Mouse (Mus musculus) ZHBTc4 (cell line): Measurements from ENCODE around the gene Sertad2.

ENCODE experiments used
- DNase-seq: peaks from one replicate; pipeline ENCODE4 v3.0.0-alpha.2; 2011; ENCODE audit warnings: low read depth, low spot score

Sertad2 gene

DNA sequence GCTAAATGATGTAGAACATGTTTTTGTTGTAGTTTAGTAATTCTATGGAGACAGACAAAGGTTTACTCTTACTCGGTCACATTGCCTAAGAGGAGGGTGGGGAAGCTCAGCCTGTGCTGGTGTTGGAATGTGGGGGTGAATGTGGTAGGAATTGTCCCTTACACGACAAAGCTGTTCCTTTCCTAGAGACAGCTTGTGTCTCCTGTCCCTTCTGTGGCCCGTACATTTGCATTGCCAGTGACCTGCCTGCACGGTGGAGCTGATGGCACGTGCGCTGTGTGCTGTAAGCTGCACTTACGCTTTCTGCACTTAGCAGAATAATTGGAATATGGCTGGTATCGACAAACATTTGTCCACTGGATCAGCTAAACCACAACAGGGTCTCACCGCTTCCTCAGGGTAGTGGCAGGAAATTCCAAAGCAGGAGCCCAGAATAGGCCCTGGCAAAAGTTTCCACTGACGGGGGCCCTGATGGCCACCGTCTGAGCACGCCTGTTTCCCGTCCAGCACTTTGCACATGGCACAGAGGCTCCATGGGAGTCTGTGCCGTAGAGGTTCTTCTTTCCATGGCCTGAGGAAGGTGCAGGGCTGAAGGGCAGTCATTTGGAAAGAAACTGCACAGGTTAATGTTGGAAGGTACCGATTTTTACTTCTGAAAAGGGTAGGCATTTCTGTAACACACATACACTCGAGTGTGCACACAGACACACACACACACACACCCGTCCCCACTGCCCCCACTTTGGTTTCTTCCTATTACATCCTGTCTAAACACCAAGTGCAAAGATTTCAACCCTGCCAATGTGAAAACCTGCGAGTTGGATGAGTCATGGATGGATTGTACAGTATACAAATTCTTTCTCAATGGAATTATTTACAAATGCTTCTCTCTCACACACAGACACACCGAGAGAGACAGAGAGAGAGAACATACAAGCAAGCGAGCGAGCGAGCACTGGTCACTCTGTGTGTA lies 51.5 kb downstream of the Sertad2 start:
- no peak for DNase-seq

DNA sequence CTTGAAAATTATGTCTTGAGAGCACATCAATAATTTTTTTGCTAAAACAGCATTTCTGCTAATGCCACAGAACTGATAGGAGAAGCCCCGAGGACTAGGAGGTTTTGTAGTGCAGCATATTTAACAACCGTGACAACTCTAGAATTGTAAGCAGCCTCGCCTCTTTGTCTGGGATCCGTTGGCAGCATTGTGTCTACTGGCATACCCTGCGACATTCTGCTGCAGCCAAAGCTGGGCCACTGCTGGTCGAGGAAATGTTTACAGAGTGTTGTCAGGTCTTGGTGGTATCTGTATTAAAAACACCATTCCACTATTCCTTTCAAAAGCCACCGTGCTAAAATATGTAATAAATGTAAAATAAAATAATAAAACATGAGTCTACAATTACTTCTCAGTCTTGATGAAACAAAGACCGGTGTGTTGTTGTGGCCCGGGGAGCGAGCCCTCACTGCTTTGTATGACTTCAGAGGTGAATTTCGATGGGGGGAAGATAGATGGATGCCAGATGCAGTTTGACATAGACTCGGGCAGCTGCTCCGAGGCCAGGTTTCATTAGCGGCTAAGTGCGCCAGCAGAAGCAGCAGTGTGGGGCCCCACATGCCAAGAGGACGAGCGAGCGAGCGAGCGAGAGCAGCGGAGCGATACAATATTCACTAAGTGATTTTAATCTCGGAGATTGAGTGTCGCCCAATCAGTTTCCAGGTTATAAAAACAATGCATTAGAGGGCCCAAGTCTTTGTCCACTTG lies 60.2 kb downstream of the Sertad2 start:
- DNase-seq: no peak

DNA sequence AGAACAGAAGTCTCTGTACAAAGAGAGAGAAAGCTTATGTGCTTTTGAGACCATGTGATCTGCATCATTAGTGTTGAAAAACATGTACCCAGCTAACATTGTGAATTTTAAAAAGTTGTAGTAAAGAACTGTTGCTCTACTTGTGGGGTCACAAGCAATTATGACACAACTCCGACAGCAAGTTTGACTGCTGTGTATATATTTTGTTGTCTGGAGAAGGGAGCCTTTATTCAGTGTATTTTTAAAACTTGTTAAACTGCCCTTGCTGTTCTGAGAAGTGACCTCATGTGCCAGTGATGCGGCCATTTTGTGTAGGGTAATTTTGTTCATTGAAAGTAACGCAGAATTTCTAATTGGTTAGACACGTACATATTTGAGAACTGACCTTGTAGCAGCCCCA lies 61.1 kb downstream of the Sertad2 start:
- DNase-seq: no peak

DNA sequence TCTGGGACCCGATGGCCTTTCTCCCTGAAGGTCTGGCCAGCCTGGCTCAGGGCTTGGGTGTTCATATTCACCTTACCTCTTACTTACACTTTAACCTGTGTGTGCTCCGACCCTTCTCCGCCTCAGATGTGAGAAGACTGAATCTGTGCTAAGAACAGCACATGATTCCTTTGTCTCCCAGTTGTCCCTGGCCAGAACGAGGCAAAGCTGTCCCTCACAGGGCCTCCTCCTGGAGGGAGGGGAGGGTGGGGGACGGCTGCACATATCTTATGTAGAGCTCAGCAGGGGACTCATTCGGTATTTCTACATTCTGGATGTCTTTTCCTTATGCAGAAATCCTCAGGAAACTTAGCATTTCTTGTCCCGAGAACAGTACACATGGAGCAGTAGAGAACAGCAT lies 62.6 kb downstream of the Sertad2 start:
- no peak for DNase-seq

DNA sequence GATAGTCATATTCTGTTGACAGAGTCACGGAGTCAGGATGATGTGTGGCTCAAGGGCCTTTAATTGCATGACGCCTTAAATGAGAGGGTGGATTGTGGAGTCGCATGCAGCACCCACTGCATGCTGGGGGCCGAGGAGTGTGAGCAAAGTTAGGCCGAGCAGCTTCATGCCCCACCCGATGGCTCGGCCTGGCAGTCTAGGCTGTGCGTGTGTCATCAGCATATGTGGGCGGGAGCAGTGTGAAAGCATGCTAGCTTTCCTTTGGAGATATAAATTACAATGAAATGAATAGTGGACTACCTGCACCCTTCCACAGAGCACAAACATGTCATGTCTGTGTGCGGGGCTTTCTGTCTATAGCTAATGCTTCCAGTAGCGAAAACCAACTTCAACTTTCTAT lies 65.4 kb downstream of the Sertad2 start:
- DNase-seq: peak; percentile 44

DNA sequence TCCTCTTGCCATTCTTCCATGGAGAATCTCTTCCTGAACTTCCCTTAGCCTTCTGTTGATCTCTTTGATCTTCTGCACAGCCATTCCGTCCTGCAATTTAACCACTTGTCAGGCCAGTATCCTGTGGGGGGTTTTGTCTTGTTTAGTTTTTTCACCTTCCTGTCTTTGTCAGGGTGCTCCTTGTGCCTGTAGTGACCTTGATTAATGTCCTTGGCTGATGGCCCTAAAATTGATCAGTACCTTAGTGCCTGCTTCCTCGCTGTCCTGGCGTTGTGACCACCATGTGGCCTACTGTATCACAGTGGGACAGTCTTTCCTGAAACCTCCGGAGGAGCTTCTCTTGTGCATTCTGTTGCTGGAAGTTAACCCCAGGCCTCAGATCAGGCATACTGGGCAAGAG lies 70.2 kb downstream of the Sertad2 start:
- no peak for DNase-seq

DNA sequence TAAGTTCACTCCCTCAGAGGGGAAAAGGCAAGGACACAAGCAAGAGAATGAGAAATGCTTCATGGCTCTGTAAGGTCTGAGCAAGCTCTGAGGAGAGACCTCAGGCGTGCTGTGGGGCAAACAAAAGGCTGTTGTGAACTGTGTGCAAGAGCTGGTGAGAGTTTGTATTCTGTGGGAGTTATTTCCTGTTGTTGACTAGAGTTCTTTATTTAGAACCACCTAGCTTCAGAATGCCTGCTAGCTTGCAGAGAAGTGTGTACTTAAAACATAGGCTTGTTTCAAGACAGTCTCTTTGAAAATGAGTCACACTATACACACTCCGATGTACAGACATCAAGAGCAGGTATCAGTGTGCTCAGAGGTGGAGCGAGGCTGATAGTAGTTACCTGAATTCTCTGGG lies 73.0 kb downstream of the Sertad2 start:
- no peak for DNase-seq

DNA sequence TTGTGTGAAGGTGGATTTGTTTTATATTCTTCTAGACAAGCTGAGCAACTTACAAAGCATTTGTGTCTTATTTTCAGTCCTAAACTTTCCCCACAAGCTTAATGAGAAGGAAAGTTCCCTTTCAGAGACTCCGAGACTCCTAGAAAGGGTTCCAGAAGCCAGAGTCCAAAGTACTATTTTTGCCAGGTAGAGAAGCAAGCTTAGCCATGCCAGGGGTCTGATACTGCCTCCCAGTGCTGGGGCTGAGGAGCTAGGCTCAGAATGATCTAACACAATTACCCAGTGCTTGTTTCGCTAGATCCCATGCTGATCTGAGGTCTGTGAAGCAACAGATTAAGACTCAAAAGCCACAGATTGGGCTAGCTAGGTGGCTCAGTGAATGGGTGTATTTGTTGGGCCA lies 84.1 kb downstream of the Sertad2 start:
- no peak for DNase-seq

DNA sequence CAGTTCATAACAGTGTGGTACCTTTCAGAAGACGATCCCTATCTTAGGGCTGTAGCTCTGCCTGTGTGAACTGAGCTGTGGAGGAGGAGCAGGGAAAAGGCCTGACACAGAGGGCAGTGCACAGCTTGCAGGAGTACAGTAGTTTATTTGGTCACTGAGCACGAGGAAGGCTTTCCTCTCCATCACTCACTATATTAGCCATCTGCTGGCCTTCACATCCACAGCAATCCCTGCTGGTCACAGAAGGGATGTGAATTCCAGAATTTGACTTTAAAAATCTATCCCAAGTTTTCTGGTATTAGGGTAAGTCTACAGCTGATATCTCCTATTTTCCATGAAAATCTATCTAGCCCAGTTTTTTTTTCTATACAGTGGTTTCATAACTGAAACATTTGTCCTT lies 85.2 kb downstream of the Sertad2 start:
- no peak for DNase-seq

DNA sequence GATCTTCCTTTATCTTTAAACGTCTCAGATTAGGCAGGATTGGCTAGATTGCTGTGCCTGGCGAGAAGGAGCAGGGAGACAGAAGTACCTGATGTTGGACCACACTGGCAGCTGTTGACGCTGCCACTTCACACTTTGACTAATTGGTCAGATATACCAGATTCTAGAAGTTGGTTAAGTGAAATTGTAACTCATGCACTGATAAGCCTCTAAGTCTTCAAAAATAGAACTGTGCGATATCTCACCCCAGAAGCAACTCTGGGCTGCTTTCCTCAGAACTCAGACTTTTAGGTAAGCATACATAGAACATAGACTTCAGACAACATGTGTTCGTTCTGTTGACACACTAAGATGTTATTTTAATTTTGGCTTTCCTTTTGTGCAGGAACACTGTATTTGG lies 86.6 kb downstream of the Sertad2 start:
- no peak for DNase-seq

DNA sequence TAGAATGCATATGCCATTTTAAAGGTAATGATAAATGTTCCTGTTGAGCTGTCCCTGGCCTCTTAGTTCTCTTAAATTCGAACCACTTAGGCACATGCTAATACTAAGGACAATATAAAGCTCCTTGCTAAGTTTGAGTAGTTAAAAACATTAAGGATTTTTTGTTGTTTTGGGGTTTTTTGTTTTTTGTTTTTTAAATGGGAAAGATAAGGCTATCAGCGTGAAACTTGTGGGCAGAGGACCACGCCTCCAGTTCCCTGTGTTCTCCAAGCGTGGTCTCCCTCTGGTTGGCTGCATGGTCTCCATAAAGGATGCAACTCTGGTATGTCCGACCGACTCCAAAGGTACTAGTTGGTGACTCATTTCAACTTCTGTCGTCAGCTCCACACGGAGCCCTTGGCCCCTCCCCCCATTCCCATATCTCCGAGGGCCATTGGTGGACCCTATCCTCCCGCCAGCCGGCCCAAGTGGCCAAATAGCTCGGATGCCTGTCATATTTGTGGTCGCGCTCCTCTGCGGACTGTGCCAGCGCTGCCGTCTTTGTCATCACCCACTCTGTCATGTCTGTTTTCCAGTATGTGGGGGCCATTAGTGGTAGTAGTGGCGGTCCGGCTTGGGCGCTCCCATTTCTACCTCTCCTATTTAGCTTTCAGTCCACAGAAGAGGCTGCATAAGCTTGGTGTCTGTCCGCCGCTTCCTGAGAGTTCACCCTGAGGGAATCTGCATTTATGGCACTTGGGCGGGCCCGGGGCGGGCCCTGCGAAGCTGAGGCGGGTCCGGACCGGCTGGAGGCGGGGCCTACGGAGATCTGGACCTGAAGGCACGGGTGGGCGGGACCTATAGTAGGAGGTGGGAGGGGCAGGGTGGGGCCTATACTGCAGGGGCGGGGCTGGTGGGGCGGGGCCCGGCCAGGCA lies 88.2 kb downstream of the Sertad2 start:
- peak; percentile 97 for DNase-seq

DNA sequence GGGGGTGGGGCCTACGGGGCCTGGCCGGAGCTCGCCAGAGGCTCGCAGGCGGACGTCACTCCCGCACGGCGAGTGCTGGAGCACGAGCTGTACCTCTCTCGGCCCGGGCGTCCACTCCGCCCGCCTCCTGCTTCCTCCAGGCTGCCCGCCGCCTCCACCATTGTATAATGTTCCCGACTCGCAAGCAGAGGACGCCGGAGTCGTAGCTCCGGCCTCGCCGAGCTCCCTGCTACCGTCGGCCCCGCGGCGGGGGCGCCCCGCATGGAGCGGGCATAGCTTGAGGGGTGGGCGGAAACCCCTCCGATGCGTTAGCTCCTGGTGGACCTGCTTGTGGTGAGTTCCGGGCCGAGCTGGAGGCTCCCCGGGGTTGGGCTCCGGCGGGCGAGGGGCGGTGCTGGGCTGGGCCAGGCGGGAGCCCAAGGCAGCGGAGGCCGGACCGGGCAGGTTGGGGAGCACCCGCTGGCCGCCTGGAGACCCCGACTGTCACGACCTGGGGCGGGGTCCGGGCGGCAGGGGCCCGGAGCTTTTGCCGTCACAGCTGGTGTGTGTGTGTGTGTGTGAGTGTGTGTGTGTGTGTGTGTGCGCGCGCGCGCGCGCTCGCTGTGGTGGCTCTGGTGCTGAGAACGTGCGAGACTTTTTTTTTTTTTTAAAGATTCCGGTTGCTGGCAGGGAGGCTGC lies 89.0 kb downstream of the Sertad2 start:
- peak; percentile 76 for DNase-seq

DNA sequence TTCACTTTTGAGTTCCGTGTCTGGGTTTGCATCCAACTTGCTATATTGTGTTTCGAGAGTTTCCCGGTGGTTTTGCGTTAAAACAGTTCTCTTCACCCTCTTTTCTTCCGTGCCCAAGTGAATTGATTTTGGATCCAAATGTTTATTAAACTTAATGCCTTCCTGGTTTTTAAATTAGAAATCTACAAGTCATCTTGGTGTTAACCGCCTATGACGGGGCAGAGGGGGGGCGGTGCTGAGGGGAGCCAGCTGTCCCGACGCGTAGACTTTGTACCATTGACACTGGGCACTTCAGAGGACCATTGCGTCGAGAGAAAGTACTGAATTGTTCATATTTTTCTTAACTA lies 89.5 kb downstream of the Sertad2 start:
- no peak for DNase-seq

DNA sequence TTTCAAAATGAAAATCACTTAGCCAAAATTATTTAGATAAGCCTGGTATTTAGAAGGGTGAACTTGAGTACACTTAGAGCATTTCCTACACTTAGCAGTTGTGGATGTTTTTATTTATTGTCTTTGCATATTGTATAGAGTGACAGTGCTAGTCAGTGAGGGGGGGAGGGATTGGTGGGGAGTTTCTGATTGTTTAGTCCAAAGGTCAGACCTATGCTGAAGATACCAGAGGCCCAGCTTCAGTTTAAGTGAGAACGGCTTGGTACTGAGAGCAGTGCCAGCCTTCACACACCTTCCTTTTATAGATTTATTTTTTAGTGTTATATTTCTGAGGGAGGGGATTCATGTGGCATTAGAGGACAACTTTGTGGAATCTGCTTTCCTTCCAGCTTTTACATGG lies 91.5 kb downstream of the Sertad2 start:
- no peak for DNase-seq

DNA sequence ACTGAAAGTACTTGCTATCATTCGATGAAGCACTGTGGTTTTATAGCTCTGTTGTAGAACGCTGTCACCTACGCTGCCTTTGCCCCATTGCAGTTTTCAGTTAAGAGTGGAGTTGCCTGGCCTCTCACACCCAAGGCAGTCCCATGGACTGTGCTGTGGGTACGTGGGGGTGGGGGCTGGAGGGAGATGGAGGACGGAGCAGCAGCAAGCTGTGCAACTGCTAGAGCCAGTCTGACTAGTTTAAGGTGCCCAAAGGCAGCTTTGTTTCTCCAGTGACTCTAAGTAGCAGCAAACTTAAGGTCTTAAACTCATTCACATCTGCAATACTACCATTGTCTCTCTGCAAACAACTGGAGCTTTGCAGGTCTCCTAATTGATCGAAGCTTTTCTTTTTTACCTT lies 92.6 kb downstream of the Sertad2 start:
- no peak for DNase-seq

DNA sequence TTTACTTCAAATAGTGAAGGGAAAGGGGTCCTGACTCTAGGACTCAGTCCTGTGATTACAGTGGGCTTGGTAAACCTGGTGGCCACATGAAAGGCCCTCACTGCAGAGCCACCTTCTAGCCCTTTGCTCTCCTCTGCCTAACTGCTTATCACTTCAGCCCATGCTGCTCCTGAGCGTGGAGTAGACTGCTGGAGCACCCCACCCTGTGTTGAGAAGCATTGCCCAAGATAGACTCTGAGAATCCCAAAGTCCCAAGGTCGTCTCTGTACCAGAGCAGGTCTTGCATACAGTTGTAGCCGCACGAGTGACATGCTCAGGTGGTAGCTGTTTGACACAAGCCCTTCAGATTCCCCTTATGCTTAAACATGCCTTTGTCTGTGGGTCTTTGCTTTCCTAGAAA lies 93.1 kb downstream of the Sertad2 start:
- DNase-seq: no peak

DNA sequence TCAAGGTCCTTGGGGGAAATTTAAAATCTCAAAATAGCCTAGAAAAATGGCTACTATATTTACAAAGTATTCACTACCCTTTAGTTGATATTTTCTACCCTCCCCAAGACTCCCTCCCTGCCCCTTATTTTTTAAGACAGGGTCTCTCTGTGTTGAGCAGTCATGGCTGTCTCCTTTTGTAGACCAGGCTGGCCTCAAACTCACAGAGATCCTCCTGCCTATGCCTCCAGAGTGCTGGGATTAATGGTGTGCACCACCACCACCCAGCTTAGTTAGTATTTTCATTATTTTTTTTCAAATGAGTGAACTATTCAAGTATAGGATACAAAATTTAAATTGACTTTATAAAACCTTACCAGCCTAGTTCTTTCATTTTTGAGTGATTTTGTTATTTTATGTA lies 94.0 kb downstream of the Sertad2 start:
- DNase-seq: no peak

DNA sequence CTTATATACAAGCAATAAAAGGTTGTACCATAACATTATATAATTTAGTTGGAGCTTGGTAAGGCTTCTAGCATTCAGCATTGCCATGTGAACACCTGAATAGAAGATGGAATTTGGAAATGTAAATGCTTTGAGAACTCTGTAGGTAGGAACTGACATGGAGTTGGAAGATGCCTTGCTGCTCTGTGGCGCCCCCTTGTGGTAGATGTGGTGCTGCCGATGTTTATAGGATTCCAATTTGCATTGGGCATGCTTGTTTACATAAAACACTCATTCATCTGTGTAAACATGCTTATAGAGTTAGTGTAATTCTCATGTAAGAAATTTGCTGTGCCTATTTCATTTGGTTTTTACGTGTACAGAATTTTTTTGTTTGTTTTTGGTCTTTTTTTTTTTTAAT lies 95.8 kb downstream of the Sertad2 start:
- DNase-seq: peak; percentile 84

DNA sequence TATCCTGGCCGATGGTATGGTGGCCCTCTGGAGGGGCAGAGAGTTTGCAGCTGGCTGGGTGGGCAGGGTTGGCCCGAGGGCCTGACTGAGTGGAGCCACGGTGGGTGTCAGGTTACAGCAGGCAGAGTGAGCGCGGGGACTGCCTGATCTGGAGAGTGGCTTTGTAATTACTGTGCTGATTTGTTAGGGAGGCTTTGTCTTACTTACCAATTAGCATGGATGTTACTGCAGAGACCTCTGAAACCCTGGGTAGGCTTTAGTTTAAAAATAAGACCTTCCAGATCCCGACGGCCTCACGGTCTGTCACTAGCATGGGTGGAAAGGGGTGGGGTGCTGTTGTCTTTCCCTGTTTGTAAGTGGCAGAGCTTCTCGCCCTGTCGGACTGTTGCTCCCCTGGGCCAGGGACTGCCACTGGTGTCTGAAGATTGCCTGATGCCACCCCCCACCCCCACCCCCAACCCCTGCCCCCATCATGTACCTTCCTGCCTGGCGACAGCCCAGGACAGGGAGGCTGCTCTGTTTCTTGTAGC lies 96.9 kb downstream of the Sertad2 start:
- DNase-seq: peak; percentile 68

DNA sequence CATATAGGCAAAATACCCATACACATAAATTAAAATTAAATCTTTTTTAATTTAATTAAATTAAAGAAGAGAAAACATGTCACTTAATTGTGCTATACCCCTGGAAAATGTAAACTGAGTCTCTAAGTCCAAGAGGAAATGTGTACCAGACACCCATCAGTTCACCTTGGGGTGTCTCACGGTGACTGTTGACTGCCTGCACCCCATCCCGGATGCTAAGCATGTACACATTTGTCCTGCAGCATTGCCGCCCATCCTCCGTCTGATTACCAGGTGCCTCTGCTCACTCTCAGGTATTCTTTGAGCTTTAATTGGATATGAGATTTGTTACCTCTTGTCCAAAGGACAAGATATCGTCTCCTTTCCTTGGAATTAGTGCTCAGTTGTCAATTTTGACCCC lies 99.3 kb downstream of the Sertad2 start:
- no peak for DNase-seq

DNA sequence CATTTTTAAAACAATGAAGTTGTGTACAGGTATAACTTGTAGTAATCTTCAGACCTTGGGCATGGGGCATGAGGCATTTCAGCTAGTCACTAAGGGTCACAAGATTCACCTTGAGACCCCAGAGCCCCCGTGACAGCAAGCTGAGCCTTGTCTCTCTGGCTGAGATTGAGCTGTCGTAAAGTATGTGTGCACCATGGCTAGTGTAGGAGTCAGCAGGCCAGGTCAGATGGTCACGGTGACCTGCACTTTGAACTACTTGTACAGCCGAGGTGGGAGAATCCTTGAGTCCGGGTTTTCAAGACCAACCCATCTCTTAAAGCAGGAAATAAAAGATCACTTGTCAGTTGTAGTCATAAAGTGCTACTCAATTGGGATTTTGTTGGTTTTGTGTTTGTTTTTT lies 100.1 kb downstream of the Sertad2 start:
- no peak for DNase-seq
